Mouse (Mus musculus): Measurements from ENCODE around the gene Cryba4.

Gene Cryba4

GRCm38 (mm10) chr5:112266011-112266777, 13.9 kb upstream of the Cryba4 start:
- no peak for DNase-seq (ENCODE audit: low read depth, low spot score)

- DNase-seq (ENCODE audit: low read depth, low spot score) = peak; percentile 49
Measured at GRCm38 (mm10) chr5:112265515-112265914, 13.2 kb upstream of the Cryba4 start.

GRCm38 (mm10) chr5:112265110-112265509, 12.8 kb upstream of the Cryba4 start:
- DNase-seq (ENCODE audit: low read depth, low spot score) = no peak

- no peak for DNase-seq (ENCODE audit: low read depth, low spot score)
Measured at GRCm38 (mm10) chr5:112264099-112264498, 11.8 kb upstream of the Cryba4 start.

- no peak for DNase-seq (ENCODE audit: low read depth, low spot score)
Measured at GRCm38 (mm10) chr5:112260818-112261217, 8.5 kb upstream of the Cryba4 start.

GRCm38 (mm10) chr5:112259862-112260650, 7.7 kb upstream of the Cryba4 start:
- DNase-seq (ENCODE audit: low read depth, low spot score) = no peak

- peak; percentile 68 for DNase-seq (ENCODE audit: low read depth, low spot score)
Measured at GRCm38 (mm10) chr5:112257896-112258295, 5.6 kb upstream of the Cryba4 start.

- DNase-seq (ENCODE audit: low read depth, low spot score) = no peak
Measured at GRCm38 (mm10) chr5:112256457-112256856, 4.1 kb upstream of the Cryba4 start.

GRCm38 (mm10) chr5:112255426-112255825, 3.1 kb upstream of the Cryba4 start, which contains the start of gene Crybb1:
Gene Crybb1, plus strand, starts transcription at chr5:112255815.
- no peak for DNase-seq (ENCODE audit: low read depth, low spot score)

- no peak for DNase-seq (ENCODE audit: low read depth, low spot score)
Measured at GRCm38 (mm10) chr5:112254282-112254806, 2.0 kb upstream of the Cryba4 start.

- no peak for DNase-seq (ENCODE audit: low read depth, low spot score)
Measured at GRCm38 (mm10) chr5:112253169-112253568, 851 bp upstream of the Cryba4 start.

GRCm38 (mm10) chr5:112249106-112249505, 3.2 kb downstream of the Cryba4 start:
- DNase-seq (ENCODE audit: low read depth, low spot score) = no peak

GRCm38 (mm10) chr5:112247399-112247798, 4.9 kb downstream of the Cryba4 start:
- DNase-seq (ENCODE audit: low read depth, low spot score) = no peak

GRCm38 (mm10) chr5:112244890-112245615, 7.3 kb downstream of the Cryba4 start:
- DNase-seq (ENCODE audit: low read depth, low spot score) = no peak

GRCm38 (mm10) chr5:112244275-112244562, 8.1 kb downstream of the Cryba4 start:
- no peak for DNase-seq (ENCODE audit: low read depth, low spot score)

- DNase-seq (ENCODE audit: low read depth, low spot score) = no peak
Measured at GRCm38 (mm10) chr5:112243539-112244274, 8.6 kb downstream of the Cryba4 start.

GRCm38 (mm10) chr5:112243041-112243440, 9.3 kb downstream of the Cryba4 start:
- no peak for DNase-seq (ENCODE audit: low read depth, low spot score)

GRCm38 (mm10) chr5:112242361-112242778, 9.9 kb downstream of the Cryba4 start:
- DNase-seq (ENCODE audit: low read depth, low spot score) = no peak

- no peak for DNase-seq (ENCODE audit: low read depth, low spot score)
Measured at GRCm38 (mm10) chr5:112241849-112242248, 10.5 kb downstream of the Cryba4 start.

- DNase-seq (ENCODE audit: low read depth, low spot score) = peak; percentile 84
Measured at GRCm38 (mm10) chr5:112240761-112241160, 11.6 kb downstream of the Cryba4 start.

- DNase-seq (ENCODE audit: low read depth, low spot score) = no peak
Measured at GRCm38 (mm10) chr5:112238781-112239482, 13.4 kb downstream of the Cryba4 start.

All from forelimb bud, embryonic 11.5 days (tissue).